Mouse (Mus musculus): ENCODE measurements around the gene Ubqln3.

GRCm38 (mm10) chr7:104191275-104191674, 48.2 kb upstream of the Ubqln3 start:
- TF ChIP-seq CTCF (IDR thresholded peaks at IDR 0.05; ENCODE audit: borderline replicate concordance, extremely low read depth, insufficient read depth, insufficient read length) (no peak), POLR2A (IDR thresholded peaks at IDR 0.05; ENCODE audit: borderline replicate concordance, extremely low read depth, insufficient read depth, insufficient read length, poor library complexity, severe bottlenecking) (no peak)
